Mouse (Mus musculus) cerebellum, postnatal 10 days (tissue): ENCODE data around the gene Fam151b.
A peak's percentile ranks its signal among the peaks of the same experiment; 100 is the strongest.

Experiments used
- DNase-seq, 2 experiments: peaks; one replicate each; pipeline ENCODE4 v3.0.0; 2021; ENCODE audit warnings: mixed read lengths in 2 of 2

Fam151b gene

DNA sequence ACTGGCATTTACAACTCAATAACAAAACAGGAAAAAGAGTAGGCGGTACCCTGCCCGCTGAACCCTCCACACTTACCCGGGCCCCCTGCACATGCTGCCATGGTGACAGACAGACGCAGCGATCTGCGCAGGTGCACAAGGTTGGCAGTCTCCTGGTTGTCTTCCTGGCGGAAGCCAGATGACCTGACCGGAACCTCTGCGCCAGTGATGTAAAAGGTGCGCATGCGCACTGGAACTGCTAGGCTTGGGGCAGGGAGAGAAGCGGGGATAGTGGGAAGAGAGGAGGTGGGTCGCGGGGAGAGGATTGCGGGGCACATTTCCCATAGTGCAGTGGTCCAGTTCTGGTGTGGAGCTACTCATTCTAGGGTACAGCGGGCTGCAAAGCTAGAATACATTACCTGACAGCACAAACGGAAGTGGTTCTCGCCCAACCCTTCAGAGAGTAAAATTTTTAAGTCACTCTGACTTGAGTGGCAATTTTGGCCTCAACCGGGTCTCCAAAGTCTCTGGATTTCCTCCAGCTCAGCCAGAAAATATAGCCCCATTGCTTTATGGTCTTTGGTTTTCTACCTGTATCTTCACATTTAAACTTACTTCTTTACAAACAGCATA, at the start of gene Fam151b:
Gene Fam151b (minus strand): TSS at position 164 of the 612 bp plus-strand sequence.
- DNase-seq = peak; percentile 94 to 97

DNA sequence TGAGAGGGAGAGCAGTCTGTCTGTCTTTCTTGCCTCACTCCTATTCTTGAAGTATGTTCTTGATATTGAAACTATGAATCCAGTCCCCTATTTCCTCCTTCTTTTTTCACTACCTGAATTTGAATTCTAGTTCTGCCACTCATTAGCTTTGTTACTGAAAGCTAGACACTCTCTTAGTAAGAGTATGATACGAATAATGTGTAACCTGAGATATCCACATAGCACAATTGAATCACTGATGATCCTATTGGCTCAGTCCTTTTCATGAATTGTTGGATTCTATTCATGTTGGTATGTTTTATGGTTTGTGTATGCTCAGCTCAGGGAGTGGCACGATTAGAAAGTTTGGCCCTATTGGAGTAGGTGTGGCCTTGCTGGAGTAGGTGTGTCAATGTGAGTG, 48.4 kb upstream of the Fam151b start:
- no peak for DNase-seq

DNA sequence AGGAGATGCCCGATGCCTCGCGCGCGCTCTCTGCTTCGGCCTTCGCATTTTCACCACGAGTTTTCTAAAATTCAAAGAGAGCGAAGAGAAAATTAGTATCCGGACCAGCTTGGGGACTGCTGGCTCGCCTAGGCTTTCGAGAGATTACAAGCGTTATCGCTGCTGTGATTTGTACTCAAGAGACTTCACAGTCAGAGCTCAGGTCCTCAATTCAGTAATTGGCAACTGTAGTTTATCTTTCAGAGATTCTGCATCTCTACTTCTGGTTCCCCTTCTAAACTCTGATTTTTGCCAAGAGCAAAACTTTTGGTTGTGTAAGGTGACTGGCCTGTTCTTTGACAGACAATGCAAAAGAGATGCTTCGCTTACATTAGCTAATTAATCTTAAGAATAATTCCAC, 47.4 kb upstream of the Fam151b start:
- no peak for DNase-seq

DNA sequence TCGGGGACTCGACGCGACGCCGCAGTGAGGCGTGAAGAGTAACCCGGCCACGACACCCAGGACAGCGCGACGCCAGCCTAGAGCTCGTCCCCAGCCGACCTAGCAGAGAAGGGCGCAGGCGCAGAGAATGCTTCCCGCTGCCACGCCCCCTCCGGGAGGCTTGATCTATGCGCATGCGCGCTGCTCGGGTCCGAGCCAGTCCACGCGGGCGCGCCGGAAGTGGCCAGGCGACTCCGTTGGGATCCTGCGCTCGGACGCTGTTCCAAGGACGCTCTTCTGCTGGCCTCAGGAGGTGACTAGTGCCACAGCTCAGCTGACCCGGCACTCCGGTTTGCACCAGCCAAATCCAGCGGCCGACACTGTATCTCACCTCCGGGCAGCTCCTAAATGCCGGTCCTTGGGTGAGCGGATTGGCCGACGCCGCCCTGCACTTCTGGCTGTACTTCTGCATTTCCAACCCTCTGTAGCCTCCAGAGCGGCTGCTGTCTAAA, 47.0 kb upstream of the Fam151b start, which contains the start of gene Zfyve16:
Gene Zfyve16 (minus strand): TSS at position 148 of the 491 bp plus-strand sequence.
- DNase-seq = peak; percentile 100

DNA sequence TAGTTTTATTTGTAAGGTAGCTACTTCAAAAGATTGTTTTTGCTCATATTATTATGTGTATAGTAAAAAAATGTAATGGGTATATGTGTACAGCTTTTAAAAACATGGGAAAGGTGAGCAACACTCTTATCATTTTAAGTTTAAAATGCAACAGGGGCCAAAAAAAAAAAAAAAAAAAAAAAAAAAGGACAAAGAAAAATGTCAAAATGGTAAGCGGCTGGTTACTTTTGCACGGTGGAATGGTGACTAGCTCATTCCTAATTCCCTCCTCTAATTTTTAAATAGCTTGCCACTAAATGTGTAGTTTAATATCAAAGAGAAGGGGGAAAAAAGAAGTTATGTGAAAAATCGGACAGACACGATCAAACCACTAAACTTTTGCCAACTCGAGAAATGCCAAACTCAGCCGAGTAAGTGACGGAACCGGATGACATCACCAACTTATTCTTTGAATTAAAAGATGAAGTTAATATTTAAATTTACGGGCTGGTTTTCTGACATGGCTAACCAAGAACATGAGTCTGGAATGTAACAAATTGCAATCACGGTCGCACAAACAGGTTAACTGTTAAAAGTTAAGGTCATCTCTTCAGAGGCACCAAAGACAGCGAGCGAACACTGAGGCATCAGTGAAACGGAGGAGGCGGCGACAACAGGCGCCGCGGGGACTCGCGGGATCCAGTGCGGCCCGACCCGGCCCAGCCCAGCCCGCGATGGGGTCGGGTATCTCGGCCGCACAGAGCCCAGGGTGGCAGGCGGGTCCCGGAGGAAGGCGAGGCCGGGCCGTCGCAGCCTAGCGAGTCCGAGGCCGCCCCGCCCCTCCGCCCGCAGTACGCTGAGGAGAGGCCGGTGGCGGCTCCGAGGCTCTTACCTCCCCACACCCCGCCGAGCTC, 46.3 kb upstream of the Fam151b start:
- DNase-seq = no peak

DNA sequence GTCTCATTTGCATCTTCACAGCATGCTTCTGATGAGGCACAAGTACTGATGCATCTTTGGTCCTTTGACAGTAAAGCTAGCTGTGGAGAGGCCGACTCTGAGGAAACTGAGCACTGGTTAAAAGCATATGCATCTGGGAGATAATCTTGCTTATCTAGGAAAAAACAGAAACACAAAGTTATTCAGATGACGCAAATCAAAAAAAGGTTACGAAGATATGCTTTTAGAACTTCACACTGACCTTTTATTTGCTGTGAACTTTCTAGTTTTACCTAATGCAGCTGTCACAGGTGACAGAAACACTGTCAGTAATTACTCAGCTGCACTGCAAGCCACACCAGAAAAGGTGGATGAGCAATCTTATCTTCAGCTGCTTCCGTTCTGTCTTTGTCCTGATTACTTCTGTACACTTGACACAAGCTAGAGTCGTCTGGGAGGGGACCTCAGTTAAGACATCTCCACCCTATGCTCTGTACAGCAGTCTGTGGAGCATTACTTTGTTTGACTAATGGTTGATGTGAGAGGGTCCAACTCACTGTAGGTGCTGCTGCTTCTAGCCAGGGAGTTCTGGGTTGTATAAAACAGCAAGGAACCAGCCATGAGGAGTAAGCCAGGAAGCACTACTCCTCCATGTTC, 39.5 kb upstream of the Fam151b start:
- DNase-seq = no peak

DNA sequence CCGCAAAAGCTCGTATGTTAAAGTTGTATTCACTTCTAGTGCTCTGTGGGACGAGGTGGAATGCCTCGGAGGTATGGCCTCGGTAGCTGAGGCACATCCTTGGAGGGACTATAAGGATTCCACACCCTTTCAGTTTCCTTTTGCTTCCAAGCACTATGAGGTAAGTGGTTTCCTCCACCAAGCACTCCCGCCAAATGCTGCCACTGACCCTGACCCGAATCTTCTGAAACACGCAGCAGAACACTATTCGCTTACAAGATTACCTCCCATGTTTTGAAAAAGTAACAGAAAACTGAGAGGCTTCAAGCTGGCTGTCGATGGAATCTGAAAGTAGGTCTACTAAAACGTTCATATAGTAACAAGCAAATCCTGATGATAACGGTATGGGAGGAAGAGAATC, 21.1 kb upstream of the Fam151b start:
- no peak for DNase-seq

DNA sequence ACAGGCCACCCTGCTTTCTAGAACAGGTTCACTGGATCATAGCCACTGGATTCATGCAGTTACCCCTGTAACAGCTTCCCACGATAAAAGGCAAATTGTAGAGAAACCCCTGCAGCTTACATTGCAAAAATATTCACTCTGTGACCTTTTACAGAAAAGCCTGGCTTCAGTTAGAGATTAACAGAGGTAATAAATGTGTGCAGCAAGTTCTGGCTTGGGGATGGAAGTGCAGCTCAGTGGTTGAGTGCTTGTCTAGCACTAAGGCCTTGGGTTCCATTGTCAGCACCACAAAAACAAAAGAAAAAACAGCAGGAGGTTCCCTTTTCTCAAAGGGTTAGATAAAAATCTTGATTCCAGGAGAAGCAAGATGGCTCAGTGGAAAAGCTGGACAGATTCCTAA, 8.1 kb upstream of the Fam151b start:
- DNase-seq = no peak

DNA sequence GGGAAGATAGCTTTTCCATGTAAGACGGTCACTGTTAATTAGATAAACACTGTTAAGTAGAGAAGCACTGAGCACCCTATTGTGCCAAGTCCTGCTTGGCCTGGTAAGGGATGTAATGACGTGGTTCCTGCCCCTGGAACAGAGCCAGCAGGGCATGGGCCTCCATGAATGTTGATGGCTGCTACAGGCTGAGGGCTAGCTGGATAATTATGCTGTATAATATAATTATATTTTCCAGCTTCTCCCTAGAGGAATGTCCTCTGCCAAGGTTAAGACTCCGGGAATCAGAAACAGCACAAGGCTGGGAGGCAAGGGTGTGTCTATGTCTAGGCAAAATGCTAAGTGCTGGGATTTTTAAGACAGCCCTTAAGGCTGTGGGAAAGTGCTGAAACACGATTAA, 7.0 kb upstream of the Fam151b start:
- peak; percentile 21 to 34 for DNase-seq

DNA sequence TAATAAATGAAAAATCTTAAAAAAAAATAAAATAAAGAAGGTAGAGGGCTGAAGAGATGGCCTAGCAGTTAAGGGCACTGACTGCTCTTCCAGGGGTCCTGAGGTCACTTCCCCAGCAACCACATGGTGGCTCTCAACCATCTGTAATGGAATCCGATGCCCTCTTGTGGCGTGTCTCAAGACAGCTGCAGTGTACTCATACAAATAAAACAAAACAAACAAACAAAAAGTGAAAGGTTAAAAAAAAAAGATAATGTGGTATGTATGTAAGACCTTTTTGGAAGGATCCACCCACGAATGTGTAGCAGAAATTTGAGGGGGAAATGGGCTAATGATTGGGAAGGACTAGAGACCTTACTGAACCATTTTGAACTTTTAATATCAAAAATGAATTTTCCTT, 467 bp downstream of the Fam151b start:
- peak; percentile 73 to 74 for DNase-seq

DNA sequence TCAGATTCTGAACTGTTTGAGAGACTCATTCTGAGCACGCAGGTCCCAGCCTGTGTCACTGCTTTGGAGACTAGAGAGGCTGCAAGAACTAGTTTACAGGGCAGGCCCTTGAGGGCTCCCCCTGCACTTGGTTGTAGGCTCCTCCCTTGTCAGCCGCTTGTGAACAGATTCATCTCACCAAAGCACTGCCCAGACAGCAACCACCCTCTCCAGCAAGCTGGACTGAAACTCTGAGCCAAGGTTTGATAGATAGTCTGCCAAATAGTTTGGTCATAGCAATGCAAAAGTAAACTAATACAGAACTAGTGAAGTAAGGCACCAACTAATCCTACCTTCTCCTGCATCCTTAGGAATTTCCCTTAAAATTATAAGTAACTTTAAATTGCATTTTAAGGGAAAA, 13.7 kb downstream of the Fam151b start:
- DNase-seq = no peak

DNA sequence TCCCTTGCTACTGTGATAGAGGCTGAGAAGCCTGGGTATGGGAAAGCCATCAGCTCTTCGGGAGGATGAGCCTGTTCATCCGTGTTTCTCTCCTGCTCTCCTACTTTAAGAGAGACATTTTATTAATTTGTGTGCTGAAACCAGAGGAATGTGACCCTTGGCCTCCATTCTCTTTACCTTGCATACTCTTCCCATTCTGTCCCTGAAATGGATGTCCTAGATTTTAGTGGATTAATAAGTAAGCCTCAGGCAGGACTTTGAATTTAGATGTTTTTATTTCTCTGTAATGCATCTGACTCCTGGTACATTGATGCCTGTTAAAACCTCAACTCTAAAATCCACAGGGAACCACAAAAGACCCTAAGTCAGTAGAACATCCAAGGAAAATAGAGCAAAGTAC, 14.4 kb downstream of the Fam151b start:
- no peak for DNase-seq

DNA sequence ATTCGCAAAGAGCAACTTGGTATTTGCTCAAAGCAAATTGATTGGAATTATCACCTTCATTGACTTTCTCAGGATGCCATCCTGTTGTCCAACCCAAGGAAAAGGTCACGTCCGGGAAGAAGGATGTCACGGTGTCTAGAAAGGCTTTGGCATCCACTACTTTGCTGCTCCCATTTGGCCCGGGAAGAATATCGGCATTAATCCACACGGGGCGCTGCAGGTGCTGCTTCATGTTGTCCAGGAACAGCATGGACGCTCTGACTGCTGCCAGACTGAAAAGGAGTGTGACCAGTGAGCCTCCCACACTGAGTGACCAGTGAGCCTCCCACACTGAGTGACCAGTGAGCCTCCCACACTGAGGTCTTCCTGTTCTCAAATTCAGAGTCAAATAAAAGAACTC, 15.9 kb downstream of the Fam151b start:
- no peak for DNase-seq

DNA sequence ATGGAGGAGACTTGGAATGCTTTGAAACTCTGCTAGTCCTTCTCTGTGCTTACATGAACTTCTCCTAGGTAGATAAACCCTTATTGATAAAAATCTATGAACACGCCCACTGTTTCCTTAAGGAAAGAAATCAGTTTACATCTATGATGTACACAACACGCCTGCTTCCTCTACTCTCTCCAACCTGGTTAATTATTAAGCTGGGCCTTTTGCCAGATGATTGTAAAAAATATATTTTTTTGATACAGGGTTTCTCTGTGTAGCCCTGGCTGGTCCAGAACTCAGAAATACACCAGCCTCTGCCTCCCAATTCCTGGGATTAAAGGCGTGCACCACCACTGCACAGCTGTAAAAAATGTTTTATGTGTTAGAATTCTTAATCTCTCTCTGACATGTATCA, 19.1 kb downstream of the Fam151b start:
- DNase-seq = no peak

DNA sequence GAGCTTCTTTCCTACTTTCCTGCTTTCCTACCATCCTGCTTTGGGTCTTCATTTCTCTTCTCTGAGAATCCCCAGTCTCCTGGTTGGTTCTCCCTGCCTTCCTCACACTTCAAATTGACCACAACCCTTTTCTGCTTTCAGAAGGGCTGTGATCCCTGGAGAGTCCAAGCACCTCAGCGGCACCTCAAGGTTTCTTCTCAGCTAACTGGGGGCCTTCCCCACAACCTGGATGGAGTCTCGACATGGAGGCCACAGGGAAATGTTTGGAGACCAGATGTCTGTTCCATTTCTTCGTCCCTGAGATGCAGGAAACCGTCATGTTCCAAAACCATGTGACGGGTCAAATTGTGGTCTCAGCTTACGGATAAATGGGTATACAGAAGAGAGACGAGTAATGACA, 36.9 kb downstream of the Fam151b start:
- no peak for DNase-seq

DNA sequence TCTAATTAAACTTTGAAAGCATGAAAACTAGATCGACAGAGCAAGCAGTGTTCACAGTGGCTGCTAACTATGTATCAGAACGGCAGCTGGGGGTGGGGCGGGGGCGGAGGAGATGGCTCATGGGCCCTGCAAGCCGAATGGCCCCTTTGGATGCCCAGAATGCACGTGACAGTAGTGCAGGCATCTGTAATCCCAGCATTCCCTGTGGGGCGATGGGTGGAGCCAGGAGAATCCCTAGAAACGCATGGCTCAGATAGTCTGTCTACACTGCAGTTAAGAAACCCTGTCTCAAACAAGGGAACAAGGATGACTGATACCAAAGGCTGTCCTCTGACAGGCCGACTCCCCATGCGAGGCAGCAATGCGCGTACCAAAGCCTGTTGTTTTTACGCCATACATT, 43.5 kb downstream of the Fam151b start:
- DNase-seq = no peak

DNA sequence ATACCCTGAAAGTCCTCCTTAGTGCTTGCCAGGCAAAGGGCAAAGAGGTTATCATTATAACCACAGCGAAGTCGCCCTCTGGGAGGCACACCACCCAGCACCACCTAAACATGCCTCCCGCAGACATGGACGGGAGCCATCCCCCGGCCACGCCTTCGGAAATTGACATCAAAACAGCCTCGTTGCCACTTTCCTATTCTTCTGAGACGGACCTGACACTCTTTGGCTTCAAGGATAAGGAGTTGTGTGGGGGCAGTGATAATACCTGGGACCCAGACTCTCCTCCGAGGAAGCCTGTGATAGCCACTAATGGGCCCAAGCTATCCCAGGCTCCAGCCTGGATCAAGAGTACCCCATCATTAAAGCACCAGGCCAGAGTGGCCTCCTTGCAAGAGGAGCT, 45.2 kb downstream of the Fam151b start:
- DNase-seq = no peak

DNA sequence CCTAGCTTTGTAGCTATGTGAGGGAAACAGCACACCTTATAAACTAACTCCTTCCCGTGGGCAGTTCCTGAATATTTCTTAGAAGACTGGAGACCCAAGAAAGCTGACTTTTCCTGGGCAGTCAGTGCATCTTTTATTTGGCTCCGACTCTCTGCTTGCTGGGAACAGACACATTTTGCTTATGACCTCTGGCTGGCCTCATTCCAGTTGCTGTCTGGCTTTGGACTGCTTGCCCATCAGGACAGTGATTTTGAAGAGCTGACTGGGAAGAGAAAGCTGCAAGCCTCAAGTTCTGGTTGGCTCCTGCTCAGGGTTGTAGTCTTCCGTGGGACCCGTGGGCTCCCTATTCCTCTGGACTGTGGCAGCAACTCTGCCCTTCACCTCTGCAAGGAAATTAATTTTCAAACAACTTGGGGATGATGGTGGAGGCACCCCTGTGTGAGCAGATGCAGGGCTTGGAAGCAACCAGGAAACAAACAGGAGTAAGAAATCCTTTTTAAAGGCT, 56.4 kb downstream of the Fam151b start:
- peak; percentile 66 to 69 for DNase-seq

DNA sequence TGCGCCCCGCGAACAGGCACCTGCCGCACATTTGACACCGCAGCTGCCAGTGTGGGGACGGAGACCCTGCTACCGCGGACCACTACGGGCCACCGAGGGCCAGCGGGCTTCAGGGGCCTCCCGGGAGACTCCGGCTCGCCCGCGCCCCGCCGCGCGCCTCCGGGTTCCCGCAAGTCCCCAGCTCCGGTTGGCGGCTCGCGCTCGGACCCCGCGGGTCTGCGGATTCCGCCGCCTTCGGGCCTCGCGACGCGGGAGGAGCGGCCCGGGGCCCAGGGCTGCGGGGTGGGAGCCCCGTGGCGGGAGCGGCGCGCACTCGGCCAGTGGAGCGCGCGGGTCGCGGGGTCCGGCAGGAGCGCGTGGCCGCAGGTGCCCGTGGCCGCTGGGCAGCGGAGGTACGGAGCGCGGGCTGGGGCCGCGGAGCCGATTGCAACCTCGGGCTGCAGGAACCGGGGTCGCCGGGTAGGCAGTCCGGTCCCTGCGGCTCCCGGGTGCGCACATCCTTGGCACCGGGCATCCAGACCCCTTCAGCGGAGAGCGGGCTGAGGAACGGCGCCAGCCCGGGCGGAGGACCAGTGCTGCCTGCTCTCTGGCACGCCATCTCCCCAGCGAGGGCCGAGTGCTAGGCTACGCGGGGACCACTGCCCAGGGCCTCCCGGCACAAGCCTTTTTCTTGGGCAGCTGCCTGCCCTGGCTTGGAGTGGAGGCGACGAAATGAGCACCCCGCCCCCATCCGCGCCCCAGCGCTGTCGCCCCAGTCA, 57.3 kb downstream of the Fam151b start:
- DNase-seq = peak; percentile 82 to 86

DNA sequence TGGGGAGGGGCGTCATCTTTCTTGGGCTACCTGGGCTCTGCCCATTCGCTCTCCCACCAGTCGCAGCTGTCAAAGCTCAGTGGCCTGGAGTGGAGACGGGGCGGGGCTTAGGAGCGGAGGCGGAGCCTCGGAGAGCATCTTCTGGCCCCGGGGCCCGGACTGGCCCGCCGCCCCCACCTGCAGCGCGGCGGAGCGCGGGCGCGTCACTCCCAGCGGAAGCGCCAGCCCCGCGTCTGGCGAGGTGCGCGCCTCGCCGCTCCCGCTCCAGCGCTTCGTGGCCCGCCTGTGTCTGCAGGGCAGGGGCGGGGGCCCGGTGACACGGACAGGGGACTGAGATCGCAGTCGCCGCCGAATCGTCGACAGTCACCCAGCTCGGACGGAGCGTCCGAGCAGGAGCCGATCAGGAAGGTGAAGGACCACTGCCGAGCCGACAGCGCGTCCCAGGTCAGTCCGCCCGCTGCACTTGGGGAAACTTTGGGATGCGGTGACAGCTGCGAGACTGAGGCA, 58.0 kb downstream of the Fam151b start, which contains the start of gene Ankrd34b:
Gene Ankrd34b (plus strand): TSS at position 139 of the 507 bp plus-strand sequence.
- DNase-seq = peak; percentile 93 to 96

DNA sequence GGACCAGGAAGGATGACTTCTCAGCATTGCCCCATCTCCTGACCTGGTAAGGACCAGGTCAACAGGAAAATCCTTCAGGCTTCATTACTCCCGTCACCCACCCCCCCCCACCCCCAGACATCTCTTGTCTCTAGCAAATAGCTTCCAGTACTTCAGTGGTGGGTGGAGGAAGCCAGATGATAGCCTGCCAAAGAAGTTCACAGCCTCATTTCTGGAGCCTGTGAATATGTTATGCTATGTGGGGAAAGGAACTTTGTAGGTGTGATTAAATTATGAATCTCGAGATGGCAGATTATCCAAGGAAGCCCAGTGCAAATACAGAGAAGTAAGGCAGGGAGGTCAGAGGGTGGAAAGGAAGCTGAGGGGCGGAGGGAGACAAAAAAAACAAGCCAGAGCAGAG, 60.1 kb downstream of the Fam151b start:
- no peak for DNase-seq

DNA sequence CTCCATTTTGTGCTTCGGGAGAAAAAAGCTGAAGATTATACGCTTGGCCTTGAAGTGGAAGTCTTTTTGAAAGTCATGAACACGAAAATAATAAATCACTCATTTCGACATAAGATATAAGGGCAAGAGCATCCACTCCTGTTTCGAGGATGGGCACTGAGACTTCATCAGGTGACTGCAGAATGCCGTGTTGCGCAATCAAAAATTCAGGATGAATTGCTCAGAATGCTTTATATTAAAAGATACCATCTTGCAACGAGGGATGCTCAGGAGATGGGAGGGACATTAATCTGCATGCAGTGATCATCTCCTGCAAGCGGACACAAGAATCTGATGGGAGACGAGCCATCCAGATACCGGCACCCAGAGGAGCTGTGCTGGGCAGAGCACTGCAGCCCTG, 64.2 kb downstream of the Fam151b start:
- no peak for DNase-seq
